Mouse (Mus musculus) kidney, adult 11 months (tissue): ENCODE measurements around the gene Ccm2l.

Source experiments
- DNase-seq: peaks from one replicate; pipeline ENCODE4 v3.0.0; 2022

Ccm2l gene

GRCm38 (mm10) chr2:153053896-153054295 is 11.9 kb upstream of the Ccm2l start:
- DNase-seq = no peak

GRCm38 (mm10) chr2:153055270-153055920 is 10.4 kb upstream of the Ccm2l start:
- no peak for DNase-seq

GRCm38 (mm10) chr2:153058365-153058764 is 7.4 kb upstream of the Ccm2l start:
- DNase-seq = no peak

GRCm38 (mm10) chr2:153060216-153060615 is 5.5 kb upstream of the Ccm2l start:
- no peak for DNase-seq

GRCm38 (mm10) chr2:153063394-153063793 is 2.4 kb upstream of the Ccm2l start:
- no peak for DNase-seq

- DNase-seq = no peak
Observed at GRCm38 (mm10) chr2:153064190-153064970, 1.4 kb upstream of the Ccm2l start.

GRCm38 (mm10) chr2:153066991-153067390 is 1.2 kb downstream of the Ccm2l start:
- no peak for DNase-seq

- no peak for DNase-seq
Observed at GRCm38 (mm10) chr2:153070762-153071490, 5.2 kb downstream of the Ccm2l start.

GRCm38 (mm10) chr2:153071491-153072184 is 5.9 kb downstream of the Ccm2l start:
- DNase-seq = no peak

GRCm38 (mm10) chr2:153074651-153075050 is 8.9 kb downstream of the Ccm2l start:
- DNase-seq = no peak

GRCm38 (mm10) chr2:153075961-153076360 is 10.2 kb downstream of the Ccm2l start:
- DNase-seq = no peak

- peak; percentile 67 for DNase-seq
Observed at GRCm38 (mm10) chr2:153080841-153081523, 15.2 kb downstream of the Ccm2l start.

GRCm38 (mm10) chr2:153081866-153082265 is 16.1 kb downstream of the Ccm2l start:
- DNase-seq = peak; percentile 76

GRCm38 (mm10) chr2:153083275-153083674 is 17.5 kb downstream of the Ccm2l start:
- no peak for DNase-seq

GRCm38 (mm10) chr2:153083824-153084223 is 18.1 kb downstream of the Ccm2l start:
- DNase-seq = no peak

- DNase-seq = no peak
Observed at GRCm38 (mm10) chr2:153084261-153084976, 18.7 kb downstream of the Ccm2l start.

GRCm38 (mm10) chr2:153085556-153085955 is 19.8 kb downstream of the Ccm2l start:
- DNase-seq = no peak

- no peak for DNase-seq
Observed at GRCm38 (mm10) chr2:153086166-153086565, 20.4 kb downstream of the Ccm2l start.

GRCm38 (mm10) chr2:153087091-153087490 is 21.3 kb downstream of the Ccm2l start:
- DNase-seq = no peak

GRCm38 (mm10) chr2:153089316-153089715 is 23.6 kb downstream of the Ccm2l start:
- DNase-seq = no peak

GRCm38 (mm10) chr2:153090551-153091165 is 24.9 kb downstream of the Ccm2l start:
- no peak for DNase-seq
